Mouse (Mus musculus): ENCODE data around the gene Aars. TPM values are rescaled to one million over a fixed set of nuclear protein-coding genes. Genes with fewer than 3 reads are reported as not detected.
A peak's percentile ranks its signal among the peaks of the same experiment; 100 is the strongest.
"Not testable (repeated sequence)": the region's sequence is repeated elsewhere in the genome, so short reads cannot be mapped to it uniquely, and the experiment has no call there.

Aars gene
- 53.8 and 54.5 TPM in 2 replicates for polyA plus RNA-seq (2015; fragmentation: Nextera tagmentation; extraction: Ambion mirVana)

DNA sequence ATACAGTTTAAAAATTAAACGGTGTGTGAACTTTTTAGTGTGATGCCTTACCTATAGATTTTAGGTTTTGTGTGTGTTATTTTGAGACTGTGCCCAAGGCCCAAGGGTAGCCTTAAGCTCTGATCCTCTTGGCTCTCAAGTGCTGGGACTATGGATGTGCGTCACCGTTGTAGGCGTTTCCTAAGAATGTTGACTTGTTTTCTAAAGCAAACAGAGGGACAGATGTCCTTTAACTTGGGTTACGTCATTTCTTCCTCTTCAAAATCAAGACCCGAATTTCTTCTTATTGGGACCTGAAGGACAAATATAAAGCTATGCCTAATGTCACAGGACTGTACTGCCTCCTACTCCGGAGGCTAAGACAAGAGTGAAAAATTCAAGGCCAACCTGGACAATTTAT lies at the start of gene Aars:
TSS of gene Aars (plus strand) at position 229 of the 400 bp plus-strand sequence.
- Histone ChIP-seq H3K4me1 (peaks cover 15% of the 10 kb centered on the region), H3K9me3 (no peaks in the 10 kb centered on the region), H3K27ac (peak within 1 kb of the TSS; percentile 66), H3K9ac (peak within 1 kb of the TSS; percentile 71), H3K4me2 (replicated peaks) (peak within 1 kb of the TSS; percentile 82), H3K36me3 (peaks cover 14% of the 10 kb centered on the region), H3K27me3 (peaks cover 6% of the 10 kb centered on the region; the same call in 1 of the 2 replicates), H3K4me3 (peak within 1 kb of the TSS; percentile 76)
- ATAC-seq (ENCODE audit: low FRiP score, low read depth) = no peak
- 96% methylated on average over 7 of the region's 7 CpGs for WGBS

DNA sequence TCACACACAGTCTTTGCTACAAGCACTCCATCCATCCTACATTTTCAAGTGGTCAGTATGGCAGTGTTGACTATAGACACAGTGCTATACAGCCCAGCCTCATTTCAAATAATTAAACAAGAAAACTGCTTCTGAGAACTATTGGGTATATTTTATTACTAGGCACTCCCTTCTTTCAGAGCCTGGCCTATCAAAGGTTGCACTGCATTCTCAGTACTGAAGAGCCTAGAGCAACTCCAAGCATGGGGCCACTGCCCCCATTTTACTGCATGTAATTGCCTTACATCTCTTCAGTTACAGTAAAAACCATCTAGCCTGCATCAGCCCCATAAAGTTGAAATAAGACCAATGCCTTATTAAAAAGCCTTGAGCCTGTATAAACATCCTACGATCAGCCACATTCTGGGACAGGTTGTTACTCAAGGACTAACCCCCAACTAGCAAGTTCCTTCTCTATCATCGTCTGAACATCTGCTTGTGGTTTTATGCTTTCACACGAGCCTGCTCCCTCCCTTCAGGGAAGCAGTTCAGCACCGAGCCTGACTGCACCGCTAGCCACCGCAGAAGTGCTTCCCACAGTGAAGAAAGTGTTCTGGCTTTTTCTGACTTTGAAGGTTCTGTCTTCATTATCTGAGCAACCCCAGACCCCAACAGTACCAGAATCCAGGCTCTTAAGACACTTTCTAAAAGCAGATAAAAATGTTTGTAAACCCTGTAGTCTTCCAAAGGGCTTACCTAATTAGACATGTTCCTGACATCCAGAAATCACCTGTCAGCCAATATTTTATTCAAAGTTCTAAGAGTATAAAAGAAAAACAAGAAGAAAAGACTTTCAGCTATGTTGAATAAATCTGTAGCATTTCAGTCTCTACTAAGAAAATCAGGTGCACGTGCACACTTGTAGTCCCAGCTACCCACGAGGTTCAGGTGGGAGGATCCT lies 44.9 kb upstream of the Aars start:
- Histone ChIP-seq H3K4me2 (replicated peaks) (no peak overlapping the region), H3K27me3 (no peaks in the 10 kb centered on the region), H3K9ac (no peak overlapping the region), H3K27ac (no peak overlapping the region), H3K4me3 (no peak overlapping the region), H3K36me3 (peaks cover 92% of the 10 kb centered on the region), H3K9me3 (no peaks in the 10 kb centered on the region), H3K4me1 (no peaks in the 10 kb centered on the region)
- WGBS = 74% methylated on average over 8 of the region's 8 CpGs
- ATAC-seq (ENCODE audit: low FRiP score, low read depth) = no peak

GRCm38 (mm10) chr8:110990017-110990416 lies 42.9 kb upstream of the Aars start:
- Histone ChIP-seq H3K9ac (no peak overlapping the region), H3K4me3 (no peak overlapping the region), H3K9me3 (no peaks in the 10 kb centered on the region), H3K27me3 (no peaks in the 10 kb centered on the region), H3K4me2 (replicated peaks) (no peak overlapping the region), H3K4me1 (no peaks in the 10 kb centered on the region), H3K36me3 (peaks cover 87% of the 10 kb centered on the region), H3K27ac (no peak overlapping the region)
- 85% methylated on average over 9 of the region's 9 CpGs for WGBS
- ATAC-seq (ENCODE audit: low FRiP score, low read depth) = no peak

- Histone ChIP-seq H3K36me3 (peaks cover 26% of the 10 kb centered on the region), H3K4me1 (peaks cover 7% of the 10 kb centered on the region), H3K9me3 (no peaks in the 10 kb centered on the region), H3K27me3 (no peaks in the 10 kb centered on the region), H3K4me3 (peak overlapping the region; percentile 89), H3K9ac (peak overlapping the region; percentile 88), H3K4me2 (replicated peaks) (peak overlapping the region; percentile 83), H3K27ac (peak overlapping the region; percentile 82; the same call in 1 of the 2 replicates)
- WGBS = 34% methylated on average over 16 of the region's 16 CpGs
- no peak for ATAC-seq (ENCODE audit: low FRiP score, low read depth)
Measured at GRCm38 (mm10) chr8:110996641-110997430, 36.1 kb upstream of the Aars start.

GRCm38 (mm10) chr8:110997547-110998531 lies 35.1 kb upstream of the Aars start, which contains the start of gene Ddx19a:
TSS of gene Ddx19a (minus strand) at chr8:110997800.
- Histone ChIP-seq H3K27ac (peak within 1 kb of the TSS; percentile 82), H3K4me2 (replicated peaks) (peak within 1 kb of the TSS; percentile 83), H3K27me3 (no peaks in the 10 kb centered on the region), H3K4me1 (peaks cover 7% of the 10 kb centered on the region), H3K9ac (peak within 1 kb of the TSS; percentile 88), H3K4me3 (peak within 1 kb of the TSS; percentile 89), H3K36me3 (peaks cover 17% of the 10 kb centered on the region), H3K9me3 (no peaks in the 10 kb centered on the region)
- peak; percentile 95 for ATAC-seq (ENCODE audit: low FRiP score, low read depth)
- WGBS = 3% methylated on average over 58 of the region's 58 CpGs

DNA sequence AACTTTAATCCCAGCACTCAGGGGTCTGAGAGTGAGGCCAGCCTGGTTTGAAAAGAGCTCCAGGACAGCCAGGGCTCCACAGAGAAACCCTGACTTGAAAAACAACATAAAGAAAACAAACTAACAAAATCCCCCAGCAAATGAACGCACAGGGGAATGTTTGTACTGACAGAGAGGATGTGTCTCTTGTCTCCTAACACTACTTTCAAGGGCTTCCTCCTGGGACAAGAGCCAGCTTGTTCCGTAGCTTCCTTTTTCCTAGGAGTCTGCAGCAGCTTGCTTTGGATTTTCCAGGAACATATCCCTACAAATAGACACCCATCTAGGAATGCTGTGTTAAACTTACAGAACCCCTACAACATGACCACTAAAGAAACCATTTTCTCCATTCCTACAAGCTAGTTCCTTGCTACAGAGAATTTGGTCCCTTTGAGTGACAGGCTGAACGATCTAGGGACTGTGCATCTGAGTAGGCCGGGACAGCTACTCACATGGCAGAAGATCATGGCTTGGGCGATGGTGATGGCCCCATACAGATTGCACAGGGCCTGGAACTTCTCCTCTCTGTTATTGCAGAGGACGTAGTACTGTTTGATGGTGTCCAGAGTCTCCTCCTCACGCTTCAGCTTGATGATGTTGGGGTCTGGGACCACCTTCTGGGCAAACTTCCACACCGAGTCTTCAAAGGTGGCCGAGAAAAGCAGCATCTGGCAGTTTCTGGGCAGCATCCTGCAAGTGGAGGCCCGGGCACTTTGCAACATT lies 22.5 kb upstream of the Aars start:
- not testable (repeated sequence) for H3K4me3 ChIP-seq; H3K27me3 ChIP-seq; H3K9me3 ChIP-seq; H3K27ac ChIP-seq; H3K9ac ChIP-seq; ATAC-seq (ENCODE audit: low FRiP score, low read depth); H3K4me2 ChIP-seq (replicated peaks); H3K4me1 ChIP-seq
- 91% methylated on average over 7 of the region's 10 CpGs for WGBS
- H3K36me3 ChIP-seq = peaks cover 47% of the 10 kb centered on the region

DNA sequence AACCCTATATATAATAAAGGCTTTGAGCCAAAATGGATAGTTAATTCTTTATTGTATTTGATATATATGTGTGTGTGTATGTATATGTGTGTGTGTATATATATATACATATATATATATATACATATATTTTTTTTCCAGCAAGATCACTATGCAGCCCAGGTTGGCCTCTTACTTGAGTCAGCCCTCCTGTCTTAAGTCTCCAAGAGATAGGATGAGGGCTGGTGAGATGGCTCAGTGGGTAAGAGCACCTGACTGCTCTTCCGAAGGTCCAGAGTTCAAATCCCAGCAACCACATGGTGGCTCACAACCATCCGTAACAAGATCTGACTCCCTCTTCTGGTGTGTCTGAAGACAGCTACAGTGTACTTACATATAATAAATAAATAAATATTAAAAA lies 6.3 kb upstream of the Aars start:
- not testable (repeated sequence) for H3K9ac ChIP-seq; H3K36me3 ChIP-seq; H3K4me2 ChIP-seq (replicated peaks); H3K4me1 ChIP-seq; H3K4me3 ChIP-seq; H3K27me3 ChIP-seq; ATAC-seq (ENCODE audit: low FRiP score, low read depth); H3K9me3 ChIP-seq; H3K27ac ChIP-seq
- 94% methylated on average over 2 of the region's 2 CpGs for WGBS

GRCm38 (mm10) chr8:111027391-111027937 lies 5.5 kb upstream of the Aars start:
- Histone ChIP-seq H3K4me2 (replicated peaks) (peak overlapping the region; percentile 83), H3K9me3 (no peaks in the 10 kb centered on the region), H3K4me3 (peak overlapping the region; percentile 68), H3K27ac (no peak overlapping the region), H3K36me3 (no peaks in the 10 kb centered on the region), H3K27me3 (peaks cover 6% of the 10 kb centered on the region; the same call in 1 of the 2 replicates), H3K4me1 (0 out of 2 replicates have a peak, but pooled peaks cover 5% of the 10 kb centered on the region), H3K9ac (peak overlapping the region; percentile 76)
- WGBS = under 1% methylated on average over 31 of the region's 31 CpGs
- ATAC-seq (ENCODE audit: low FRiP score, low read depth) = peak; percentile 64

DNA sequence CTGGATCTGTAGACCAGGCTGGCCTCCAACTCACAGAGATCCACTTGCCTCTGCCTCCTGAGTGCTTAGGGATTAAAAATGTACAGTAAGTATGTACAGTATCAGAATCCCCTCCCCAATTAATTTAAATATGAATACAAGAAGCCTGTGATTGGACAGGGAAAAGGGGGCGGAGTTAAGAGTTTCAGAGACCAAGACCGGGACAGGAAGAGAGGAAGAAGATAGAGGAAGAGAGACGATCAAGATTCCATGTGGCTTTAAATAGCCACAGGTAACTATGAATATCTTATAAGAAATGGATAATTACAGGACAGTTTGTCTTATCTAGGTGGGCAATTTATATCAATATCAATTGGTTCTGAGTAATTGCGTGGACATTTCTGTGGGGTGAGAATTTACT lies 3.4 kb upstream of the Aars start:
- peaks cover 6% of the 10 kb centered on the region; the same call in 1 of the 2 replicates for H3K27me3 ChIP-seq
- 53% methylated on average over 4 of the region's 4 CpGs for WGBS
- no peak overlapping the region for H3K27ac ChIP-seq
- H3K4me3 ChIP-seq = no peak overlapping the region
- H3K9ac ChIP-seq = no peak overlapping the region
- peaks cover 8% of the 10 kb centered on the region for H3K4me1 ChIP-seq
- H3K4me2 ChIP-seq (replicated peaks) = no peak overlapping the region
- no peaks in the 10 kb centered on the region for H3K36me3 ChIP-seq
- no peaks in the 10 kb centered on the region for H3K9me3 ChIP-seq
- ATAC-seq (ENCODE audit: low FRiP score, low read depth) = no peak

DNA sequence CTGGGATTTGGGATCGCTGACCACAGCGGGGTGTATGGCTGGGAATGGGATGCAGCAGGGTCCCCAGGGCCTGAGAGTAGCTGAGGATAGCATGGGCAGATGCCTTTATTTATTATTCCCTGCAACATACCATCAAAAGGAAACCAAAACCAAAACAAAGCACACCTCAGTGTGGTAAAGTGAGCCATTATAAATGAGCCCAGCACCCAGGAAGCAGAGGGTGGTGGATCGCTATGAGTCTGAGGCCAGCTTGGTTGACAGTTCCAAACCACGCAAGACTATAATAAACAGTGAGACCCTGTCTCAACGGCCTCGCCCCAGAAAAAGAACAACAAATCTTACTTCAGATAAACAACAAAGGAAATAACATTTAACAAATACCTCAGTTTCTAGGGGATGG lies 2.9 kb upstream of the Aars start:
- no peak for ATAC-seq (ENCODE audit: low FRiP score, low read depth)
- Histone ChIP-seq H3K36me3 (no peaks in the 10 kb centered on the region), H3K9me3 (no peaks in the 10 kb centered on the region), H3K4me1 (peaks cover 13% of the 10 kb centered on the region), H3K4me3 (no peak overlapping the region), H3K27ac (no peak overlapping the region), H3K27me3 (peaks cover 6% of the 10 kb centered on the region; the same call in 1 of the 2 replicates), H3K9ac (no peak overlapping the region), H3K4me2 (replicated peaks) (no peak overlapping the region)
- WGBS = 76% methylated on average over 6 of the region's 6 CpGs

Measured in limb, embryonic 13.5 days (tissue).